Mouse (Mus musculus): ENCODE measurements at regions not wholly inside any gene's neighbourhood (a gene's known extent, or its start where the extent isn't known, plus 50 kb on each side); places are given as distances from the start of the nearest gene placed in this dataset.

DNA sequence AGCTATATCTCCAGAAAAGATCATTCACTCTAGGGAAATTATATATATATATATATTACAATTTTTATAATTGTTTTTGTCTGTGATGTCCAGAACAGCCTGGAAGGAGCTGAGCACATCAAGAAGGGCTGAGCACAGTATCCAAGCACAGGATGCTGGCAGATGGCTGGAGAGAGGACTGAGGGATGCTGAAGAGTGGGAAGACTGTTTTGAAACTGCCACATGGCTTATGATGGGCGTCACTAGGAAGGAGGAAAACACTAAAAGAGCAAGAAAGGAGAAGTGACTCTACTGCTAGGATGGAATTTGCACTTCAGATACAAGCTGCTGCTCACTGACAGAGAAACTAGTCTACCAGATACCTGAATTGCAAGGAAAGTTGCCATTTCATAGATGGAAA is 50.4 kb upstream of the Atg10 start:
- 76% methylated on average over 1 of the region's 1 CpGs for WGBS
- Histone ChIP-seq H3K4me3 (ENCODE audit: low read depth, low read length) (no peak overlapping the region), H3K4me1 (ENCODE audit: control insufficient read depth, insufficient read depth, insufficient read length, low read length) (no peaks in the 10 kb centered on the region), H3K36me3 (ENCODE audit: control insufficient read depth, insufficient read depth, low read length) (no peaks in the 10 kb centered on the region), H3K27me3 (ENCODE audit: control insufficient read depth, insufficient read depth, low read length) (no peaks in the 10 kb centered on the region), H3K27ac (ENCODE audit: insufficient read depth, low read depth, low read length) (no peak overlapping the region)
- TF ChIP-seq POLR2A (IDR thresholded peaks at IDR 0.05; ENCODE audit: low read depth, low read length), result no peak

GRCm38 (mm10) chr13:91274615-91275014 is 50.8 kb upstream of the Atg10 start:
- Histone ChIP-seq H3K4me1 (ENCODE audit: control insufficient read depth, insufficient read depth, insufficient read length, low read length) (no peaks in the 10 kb centered on the region), H3K36me3 (ENCODE audit: control insufficient read depth, insufficient read depth, low read length) (no peaks in the 10 kb centered on the region), H3K4me3 (ENCODE audit: low read depth, low read length) (no peak overlapping the region), H3K27me3 (ENCODE audit: control insufficient read depth, insufficient read depth, low read length) (no peaks in the 10 kb centered on the region), H3K27ac (ENCODE audit: insufficient read depth, low read depth, low read length) (no peak overlapping the region)
- 71% methylated on average over 6 of the region's 6 CpGs for WGBS
- TF ChIP-seq POLR2A (IDR thresholded peaks at IDR 0.05; ENCODE audit: low read depth, low read length) (no peak), CTCF (IDR thresholded peaks at IDR 0.05; ENCODE audit: extremely low read depth, insufficient read length, insufficient replicate concordance, low read depth, low read length) (no peak)

GRCm38 (mm10) chr13:91279487-91279886 is 55.7 kb upstream of the Atg10 start:
- 82% methylated on average over 3 of the region's 3 CpGs for WGBS
- H3K4me1 ChIP-seq (ENCODE audit: control insufficient read depth, insufficient read depth, insufficient read length, low read length), result no peaks in the 10 kb centered on the region
- H3K4me3 ChIP-seq (ENCODE audit: low read depth, low read length), result no peak overlapping the region
- no peaks in the 10 kb centered on the region for H3K27me3 ChIP-seq (ENCODE audit: control insufficient read depth, insufficient read depth, low read length)
- no peak overlapping the region for H3K27ac ChIP-seq (ENCODE audit: insufficient read depth, low read depth, low read length)
- no peaks in the 10 kb centered on the region for H3K36me3 ChIP-seq (ENCODE audit: control insufficient read depth, insufficient read depth, low read length)
- TF ChIP-seq POLR2A (IDR thresholded peaks at IDR 0.05; ENCODE audit: low read depth, low read length) (no peak), CTCF (IDR thresholded peaks at IDR 0.05; ENCODE audit: extremely low read depth, insufficient read length, insufficient replicate concordance, low read depth, low read length) (no peak)

DNA sequence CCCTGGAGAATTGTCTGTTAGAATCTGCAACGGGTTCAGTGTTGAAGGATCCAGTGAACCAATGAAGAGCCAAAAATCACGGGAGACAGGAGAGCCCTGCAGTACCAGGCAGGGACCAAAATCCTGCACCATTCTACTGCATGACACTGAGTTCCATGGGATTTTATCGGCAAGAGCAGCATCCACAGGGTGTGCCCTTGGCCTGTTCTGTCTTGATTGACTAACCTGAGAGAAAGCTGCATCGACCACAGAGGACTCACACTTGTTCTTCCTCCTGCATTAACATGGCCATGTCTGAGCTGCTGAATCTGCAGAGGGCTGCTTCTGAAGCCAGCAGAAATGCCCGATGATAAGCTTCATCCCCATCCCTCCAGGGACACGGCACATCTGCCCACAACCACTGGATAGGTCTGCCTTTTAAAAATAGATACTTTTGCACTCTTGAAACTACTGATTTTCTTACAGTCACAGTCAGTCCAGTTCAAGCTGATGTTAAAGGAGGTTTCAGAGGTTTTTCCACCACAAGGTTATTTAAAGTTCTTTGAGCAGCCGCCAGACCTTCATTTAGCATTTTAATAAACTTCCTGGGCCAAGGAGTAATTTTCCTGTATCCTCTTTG is 71.9 kb upstream of the Atg10 start:
- TF ChIP-seq POLR2A (IDR thresholded peaks at IDR 0.05; ENCODE audit: low read depth, low read length), result no peak
- H3K4me1 ChIP-seq (ENCODE audit: control insufficient read depth, insufficient read depth, insufficient read length, low read length), result no peaks in the 10 kb centered on the region

GRCm38 (mm10) chr13:91296521-91297160 is 72.9 kb upstream of the Atg10 start:
- H3K36me3 ChIP-seq (ENCODE audit: control insufficient read depth, insufficient read depth, low read length), result no peaks in the 10 kb centered on the region
- no peaks in the 10 kb centered on the region for H3K27me3 ChIP-seq (ENCODE audit: control insufficient read depth, insufficient read depth, low read length)
- H3K4me1 ChIP-seq (ENCODE audit: control insufficient read depth, insufficient read depth, insufficient read length, low read length), result no peaks in the 10 kb centered on the region
- no peak overlapping the region for H3K4me3 ChIP-seq (ENCODE audit: low read depth, low read length)
- no peak for TF ChIP-seq POLR2A (IDR thresholded peaks at IDR 0.05; ENCODE audit: low read depth, low read length)
- no peak for TF ChIP-seq CTCF (IDR thresholded peaks at IDR 0.05; ENCODE audit: extremely low read depth, insufficient read length, insufficient replicate concordance, low read depth, low read length)
- no peak overlapping the region for H3K27ac ChIP-seq (ENCODE audit: insufficient read depth, low read depth, low read length)
- WGBS, result 72% methylated on average over 5 of the region's 5 CpGs

More for the DNA sequence above, 71.9 kb upstream of the Atg10 start:
- no peaks in the 10 kb centered on the region for H3K36me3 ChIP-seq (ENCODE audit: control insufficient read depth, insufficient read depth, low read length)
- no peaks in the 10 kb centered on the region for H3K27me3 ChIP-seq (ENCODE audit: control insufficient read depth, insufficient read depth, low read length)
- WGBS, result 74% methylated on average over 7 of the region's 7 CpGs
- no peak overlapping the region for H3K4me3 ChIP-seq (ENCODE audit: low read depth, low read length)
- H3K27ac ChIP-seq (ENCODE audit: insufficient read depth, low read depth, low read length), result no peak overlapping the region

DNA sequence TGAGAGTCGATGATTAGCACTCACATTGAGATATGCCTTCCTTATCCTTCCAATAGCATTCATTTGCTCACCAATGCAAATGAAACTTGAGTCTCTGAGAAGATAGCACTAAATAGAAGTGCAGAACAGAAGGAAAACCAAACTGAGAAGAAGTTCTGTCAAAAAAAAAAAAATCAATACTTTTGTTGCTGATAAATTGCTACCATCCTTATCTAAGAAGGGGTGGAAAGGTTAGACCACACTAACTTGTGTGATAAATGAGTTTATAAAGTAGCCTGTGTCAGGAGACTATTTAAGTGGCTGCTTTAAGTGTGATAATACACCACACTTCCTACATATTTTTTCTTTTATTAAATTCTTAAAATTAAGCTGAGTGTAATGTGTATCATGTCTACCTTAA is 78.1 kb upstream of the Atg10 start:
- Histone ChIP-seq H3K4me1 (ENCODE audit: control insufficient read depth, insufficient read depth, insufficient read length, low read length) (no peaks in the 10 kb centered on the region), H3K27me3 (ENCODE audit: control insufficient read depth, insufficient read depth, low read length) (no peaks in the 10 kb centered on the region), H3K36me3 (ENCODE audit: control insufficient read depth, insufficient read depth, low read length) (no peaks in the 10 kb centered on the region), H3K4me3 (ENCODE audit: low read depth, low read length) (no peak overlapping the region), H3K27ac (ENCODE audit: insufficient read depth, low read depth, low read length) (no peak overlapping the region)
- WGBS, result 49% methylated on average over 1 of the region's 1 CpGs
- TF ChIP-seq CTCF (IDR thresholded peaks at IDR 0.05; ENCODE audit: extremely low read depth, insufficient read length, insufficient replicate concordance, low read depth, low read length) (no peak), POLR2A (IDR thresholded peaks at IDR 0.05; ENCODE audit: low read depth, low read length) (no peak)

DNA sequence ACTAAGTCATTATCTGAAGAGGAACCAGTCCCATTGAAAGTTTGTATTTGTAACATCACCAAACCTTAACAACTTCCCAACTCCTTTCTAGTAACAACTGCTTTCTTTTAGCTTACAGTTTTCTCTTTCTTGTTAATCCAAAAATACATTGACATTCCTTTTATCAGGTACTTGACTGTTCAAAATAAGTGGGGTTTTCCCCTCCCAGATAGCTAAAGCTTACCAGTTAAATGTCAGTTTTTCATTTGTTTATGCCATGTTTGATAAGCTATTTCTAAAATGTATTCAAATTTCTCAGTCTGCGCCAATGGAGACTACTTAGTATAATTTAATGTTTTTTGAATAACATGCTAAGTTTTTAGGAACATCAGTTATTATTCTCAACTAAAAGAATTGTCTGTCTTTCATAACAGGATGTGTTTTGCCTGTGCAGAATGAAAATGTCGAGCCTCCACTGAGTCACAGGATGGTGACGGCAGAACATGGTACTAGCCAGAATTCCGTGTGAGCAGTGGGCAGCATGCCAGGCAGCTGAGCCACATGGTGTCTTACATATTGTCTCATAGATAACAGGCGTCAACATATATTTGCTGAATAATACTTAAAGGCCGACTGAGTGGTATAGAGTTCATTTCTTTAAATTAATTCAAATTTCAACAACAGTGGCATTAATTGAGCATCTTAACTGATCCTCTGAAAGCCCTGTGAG is 82.1 kb upstream of the Atg10 start:
- H3K36me3 ChIP-seq (ENCODE audit: control insufficient read depth, insufficient read depth, low read length), result no peaks in the 10 kb centered on the region
- no peak overlapping the region for H3K4me3 ChIP-seq (ENCODE audit: low read depth, low read length)
- H3K4me1 ChIP-seq (ENCODE audit: control insufficient read depth, insufficient read depth, insufficient read length, low read length), result no peaks in the 10 kb centered on the region
- WGBS, result 56% methylated on average over 6 of the region's 6 CpGs
- TF ChIP-seq CTCF (IDR thresholded peaks at IDR 0.05; ENCODE audit: extremely low read depth, insufficient read length, insufficient replicate concordance, low read depth, low read length) (no peak), POLR2A (IDR thresholded peaks at IDR 0.05; ENCODE audit: low read depth, low read length) (no peak)
- H3K27me3 ChIP-seq (ENCODE audit: control insufficient read depth, insufficient read depth, low read length), result no peaks in the 10 kb centered on the region
- no peak overlapping the region for H3K27ac ChIP-seq (ENCODE audit: insufficient read depth, low read depth, low read length)

Measured in small intestine, adult 2 months (tissue).